Mouse (Mus musculus) ZHBTc4 (cell line): ENCODE data around the gene Evc.

Source experiments
- DNase-seq: peaks from one replicate; pipeline ENCODE4 v3.0.0-alpha.2; 2011; ENCODE audit warnings: low read depth, low spot score

The Evc gene

DNA sequence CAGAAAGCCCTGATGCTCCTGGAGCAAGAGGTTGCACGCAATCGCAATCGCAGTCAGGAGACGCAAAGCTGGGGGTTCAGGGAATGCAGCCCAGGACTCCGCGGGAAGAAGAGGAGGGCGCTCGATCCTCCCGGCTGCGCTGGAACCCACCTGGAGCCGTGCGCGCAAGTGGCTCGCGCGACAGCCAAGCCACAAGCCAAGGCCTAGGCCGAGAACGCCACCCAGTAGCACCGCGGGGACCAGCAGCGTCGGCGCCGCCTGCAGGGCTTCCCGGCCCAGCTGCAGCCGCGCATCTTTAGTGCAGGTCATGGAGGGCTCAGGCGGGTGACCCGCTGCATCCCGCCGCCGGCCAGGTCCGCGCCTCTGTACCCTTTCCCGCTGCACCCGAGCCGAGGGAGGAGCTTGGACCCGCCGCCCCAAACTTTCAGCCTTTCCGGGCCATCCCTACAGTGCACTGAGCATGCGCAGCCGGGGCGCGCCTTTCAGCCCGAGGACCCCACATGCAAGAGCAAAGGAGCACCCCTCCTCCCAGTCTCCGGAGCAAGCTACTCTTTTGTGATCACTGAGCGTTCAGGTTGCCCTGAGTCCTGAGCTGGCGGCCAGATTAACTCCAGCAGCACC lies at the start of gene Evc:
TSS of gene Evc (minus strand) at position 410 of the 621 bp plus-strand sequence.
- DNase-seq, result peak; percentile 65

DNA sequence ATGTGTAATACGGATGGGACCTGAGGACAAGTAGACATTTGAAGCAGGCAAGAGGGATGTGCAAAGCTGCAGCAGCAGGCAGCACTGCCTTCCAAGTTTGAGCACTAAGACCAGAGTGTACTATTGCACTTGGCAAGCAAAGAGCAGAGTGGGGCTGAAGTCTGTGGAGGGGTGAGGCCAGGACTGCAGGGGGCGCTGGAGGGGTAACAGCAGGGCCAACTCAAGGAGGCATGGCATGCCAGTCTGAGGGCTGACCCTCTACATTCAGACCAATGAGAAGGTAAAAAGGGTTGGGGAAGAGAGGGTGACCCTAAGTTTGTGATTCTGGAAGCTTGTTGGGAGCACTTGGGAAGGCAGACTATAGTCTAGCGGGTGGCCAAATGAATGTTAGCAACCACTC lies 46.9 kb upstream of the Evc start:
- no peak for DNase-seq

DNA sequence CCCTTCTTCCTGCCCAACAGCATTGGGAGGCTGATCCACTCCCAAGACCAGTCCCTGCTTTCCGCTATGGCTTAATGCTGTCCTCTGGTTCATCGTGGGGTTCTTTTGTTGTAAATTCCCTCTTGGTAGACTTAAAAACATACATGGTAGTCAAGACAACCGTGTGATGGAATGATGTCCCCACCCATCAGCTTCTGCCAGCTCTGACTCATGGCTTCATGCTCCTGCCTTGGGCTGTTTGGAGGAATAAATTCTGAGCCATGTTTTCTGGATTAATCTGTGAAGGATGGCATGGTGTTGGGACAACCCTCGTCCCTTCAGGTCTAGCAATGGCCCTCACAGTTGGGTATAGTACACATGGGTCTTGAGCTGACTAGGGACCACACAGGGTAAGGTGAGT lies 43.9 kb upstream of the Evc start:
- no peak for DNase-seq

DNA sequence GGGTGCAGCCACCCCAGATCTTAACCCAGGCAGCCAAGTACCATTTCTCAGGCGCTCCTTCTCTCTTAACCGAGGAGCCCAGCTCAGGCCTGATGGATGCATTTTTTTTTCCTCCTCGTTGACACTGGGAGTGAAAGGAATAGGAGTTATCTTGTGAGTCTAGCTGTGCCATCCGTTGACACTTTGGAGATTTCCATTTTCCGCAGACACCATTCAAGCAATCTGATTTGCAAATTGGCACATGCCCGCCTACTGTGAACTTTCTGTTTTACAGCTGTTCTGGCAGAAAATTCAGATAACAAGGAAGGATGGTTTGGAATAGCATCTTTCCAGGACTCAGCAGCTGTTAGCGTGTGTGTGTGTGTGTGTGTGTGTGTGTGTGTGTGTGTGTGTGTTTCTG lies 40.7 kb upstream of the Evc start:
- DNase-seq, result no peak

DNA sequence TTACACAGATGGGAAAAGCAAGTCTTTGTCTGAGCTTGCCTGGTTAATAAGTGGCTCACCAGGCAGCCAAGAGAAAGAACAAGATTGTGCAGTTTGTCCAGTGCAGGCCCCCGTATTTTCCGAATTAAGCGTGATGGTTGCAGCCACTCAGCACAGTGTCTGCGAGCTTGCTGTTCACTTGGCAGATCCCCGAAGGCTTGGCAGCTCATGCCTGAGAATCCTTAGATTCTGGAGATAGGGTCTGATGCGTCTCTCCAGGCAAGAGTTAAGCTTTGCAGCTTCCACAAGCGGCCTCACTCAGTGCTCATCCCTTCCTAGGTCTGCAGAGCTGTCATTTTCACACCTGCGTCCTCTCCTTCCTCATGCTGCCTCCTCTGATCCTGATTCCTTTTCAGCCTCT lies 32.1 kb upstream of the Evc start:
- no peak for DNase-seq

DNA sequence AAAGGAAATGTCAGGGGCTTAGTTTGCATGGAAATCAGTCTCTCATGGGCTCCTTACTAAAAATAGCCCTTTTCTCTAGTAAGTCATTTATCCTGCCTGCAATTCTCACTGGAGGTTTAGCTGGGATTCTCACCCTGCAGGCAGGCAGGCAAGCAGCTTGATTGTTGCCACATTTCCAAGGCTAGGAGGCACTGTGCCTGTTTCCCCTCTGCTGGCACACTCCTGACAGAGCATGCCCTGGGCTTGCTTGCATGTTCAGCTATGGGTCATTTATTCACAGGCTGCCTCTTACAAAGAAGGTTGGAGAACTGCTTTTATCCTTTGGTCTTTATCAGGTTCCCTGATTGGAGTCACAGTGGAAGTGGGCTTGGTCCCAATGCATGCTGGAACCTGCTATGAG lies 29.1 kb upstream of the Evc start:
- DNase-seq, result no peak

DNA sequence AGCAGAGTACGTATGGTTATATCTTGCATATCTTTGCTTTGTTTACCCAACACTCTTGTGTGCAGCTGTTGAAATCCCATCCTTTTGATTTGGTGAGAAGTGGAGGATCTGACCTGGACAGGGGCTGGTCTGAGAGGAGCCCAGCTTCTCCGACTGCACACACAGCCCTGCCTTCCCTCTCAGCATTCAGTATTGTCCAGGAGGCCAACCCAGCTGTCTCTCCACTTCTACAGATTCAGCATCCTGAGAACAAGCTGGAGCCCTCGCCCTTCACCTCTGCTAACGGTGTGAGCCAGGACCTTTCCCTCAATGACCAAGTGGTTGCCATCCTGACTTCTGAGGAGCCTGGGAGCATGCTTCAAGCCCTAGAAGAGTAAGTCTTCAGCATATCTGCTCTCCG lies 26.6 kb upstream of the Evc start:
- DNase-seq, result no peak

DNA sequence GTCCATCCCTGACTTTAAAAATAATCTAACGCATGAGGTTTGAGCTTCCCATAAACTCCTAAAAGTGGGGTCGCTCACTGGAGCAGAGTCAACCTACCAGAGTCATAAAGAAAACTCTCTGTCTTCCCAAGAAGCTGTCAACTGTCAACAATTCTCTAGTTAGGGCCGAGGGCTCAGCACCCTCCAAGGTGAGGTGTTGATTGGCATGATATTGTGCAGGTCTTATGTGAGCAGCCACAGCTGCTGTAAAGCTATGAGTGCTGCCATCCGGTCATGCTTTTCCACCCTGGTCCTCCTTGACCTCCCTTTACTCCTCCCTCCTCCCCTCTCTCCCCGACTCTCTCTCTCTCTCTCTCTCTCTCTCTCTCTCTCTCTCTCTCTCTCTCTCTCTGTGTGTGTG lies 25.9 kb upstream of the Evc start:
- DNase-seq, result no peak

DNA sequence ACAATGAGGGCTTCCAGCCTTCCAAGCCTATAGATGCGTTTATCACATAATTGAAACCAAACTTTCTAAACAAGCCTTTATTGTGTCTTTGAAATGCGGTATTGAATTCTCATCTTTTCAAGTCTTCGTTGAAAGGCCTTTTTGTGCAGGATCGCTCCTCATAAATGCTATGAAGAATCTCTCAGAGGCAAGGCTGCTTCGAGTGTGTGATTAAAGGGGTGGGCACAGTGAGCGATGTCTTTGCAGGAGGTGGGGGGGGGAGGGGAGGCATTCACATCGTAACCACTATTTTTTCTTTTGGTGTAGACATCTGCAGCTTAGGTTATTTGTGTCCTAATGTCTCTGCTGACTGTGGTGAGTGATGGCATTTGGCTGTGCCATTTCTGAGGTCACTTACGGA lies 19.3 kb upstream of the Evc start:
- no peak for DNase-seq

DNA sequence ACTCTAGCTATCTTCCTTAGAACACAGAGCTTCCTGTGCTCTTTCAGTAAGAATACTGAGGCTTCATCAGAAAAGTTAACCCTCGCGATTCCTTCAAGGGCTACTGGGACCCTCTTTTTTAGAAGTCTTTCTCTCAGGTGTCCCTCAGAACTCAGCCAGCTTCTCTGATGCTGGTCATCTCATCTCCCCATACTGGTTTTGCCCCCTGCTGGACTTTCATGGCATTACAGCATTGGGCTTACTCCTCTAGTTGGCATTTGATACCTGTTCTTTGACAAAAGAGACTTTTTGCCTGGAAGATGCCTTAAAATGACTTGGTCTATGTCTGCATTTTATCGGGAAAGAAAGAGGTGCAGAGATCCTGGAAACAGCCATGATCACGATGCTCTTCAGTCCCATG lies 17.7 kb upstream of the Evc start:
- peak; percentile 57 for DNase-seq

DNA sequence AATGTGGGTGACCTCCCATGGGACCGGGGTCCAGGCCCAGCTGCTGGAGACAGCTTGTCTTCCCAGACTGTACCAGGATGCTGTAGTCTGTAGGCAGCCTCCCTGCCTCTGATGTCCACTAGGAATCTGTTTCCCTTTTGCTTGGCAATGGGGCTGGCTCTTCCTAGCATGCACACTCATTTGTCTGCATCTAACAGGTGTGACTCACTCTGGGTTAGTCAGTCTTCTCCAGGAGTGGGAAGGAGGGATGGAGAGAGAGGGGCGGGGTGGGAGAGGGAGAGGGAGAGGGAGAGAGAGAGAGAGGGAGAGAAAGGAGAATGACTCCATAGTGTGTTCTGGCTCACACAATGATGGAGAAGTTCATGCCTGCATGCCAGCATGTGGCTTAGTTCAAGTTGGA lies 15.1 kb upstream of the Evc start:
- no peak for DNase-seq

DNA sequence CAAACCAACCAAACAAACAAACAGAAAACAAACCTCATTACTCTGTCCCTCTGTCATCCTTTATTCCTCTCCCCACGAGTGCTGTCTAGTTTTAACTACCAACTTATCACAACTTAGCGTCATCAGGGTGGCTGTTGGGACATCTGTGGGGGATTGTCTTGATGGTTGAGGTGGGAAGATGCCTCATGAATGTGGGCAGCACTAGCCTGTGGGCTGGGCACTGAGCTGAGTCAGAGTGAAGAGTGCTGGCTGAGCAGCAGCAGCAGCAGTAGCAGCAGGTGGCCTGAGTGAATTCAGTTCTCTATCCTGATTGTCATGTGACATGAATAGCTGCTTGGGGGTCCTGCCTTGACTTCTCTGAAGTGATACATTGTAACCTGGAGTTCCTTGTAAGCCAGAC lies 7.3 kb upstream of the Evc start:
- DNase-seq, result no peak

DNA sequence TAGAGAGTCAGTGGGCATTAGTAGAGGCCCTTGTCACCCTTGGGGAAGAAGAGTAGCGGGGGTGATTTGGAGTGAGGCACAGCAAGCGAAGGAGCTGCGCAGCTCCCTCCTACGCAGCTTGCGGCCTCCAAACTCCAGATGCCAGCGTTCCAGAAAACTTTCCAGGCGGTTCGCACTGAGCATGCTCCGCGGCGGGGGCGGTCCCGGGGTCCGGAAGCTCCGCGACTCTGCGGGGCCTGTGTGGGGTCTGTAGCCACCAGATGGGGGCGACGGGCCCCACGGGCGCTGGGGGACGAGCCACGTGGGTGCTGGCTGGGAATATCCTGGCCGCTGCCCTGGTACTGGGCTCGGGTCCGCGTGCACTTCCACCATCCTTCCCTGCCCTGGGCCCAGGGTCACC lies 1.6 kb upstream of the Evc start, which contains the start of gene Evc2:
TSS of gene Evc2 (plus strand) at position 212 of the 400 bp plus-strand sequence.
- peak; percentile 58 for DNase-seq

DNA sequence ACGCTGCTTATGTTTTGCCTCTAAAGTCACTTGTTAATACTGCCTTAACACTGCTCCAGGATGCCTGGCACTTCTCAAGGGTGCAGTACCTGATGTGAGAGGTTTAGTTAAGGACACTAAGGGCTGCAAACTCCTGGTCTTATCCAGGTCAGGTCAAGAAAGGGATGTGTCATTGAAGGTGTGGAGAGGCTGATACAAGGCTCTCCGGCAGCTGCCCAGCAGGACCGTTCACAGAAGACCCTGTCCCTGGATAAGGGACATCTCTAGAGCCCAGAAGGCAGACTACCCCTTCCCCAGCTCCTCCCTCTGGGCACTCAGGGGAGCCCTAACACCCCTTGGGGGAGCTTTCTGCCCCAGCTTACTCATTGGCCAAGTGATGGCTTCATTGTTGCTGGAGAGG lies 1.0 kb upstream of the Evc start:
- DNase-seq, result no peak

DNA sequence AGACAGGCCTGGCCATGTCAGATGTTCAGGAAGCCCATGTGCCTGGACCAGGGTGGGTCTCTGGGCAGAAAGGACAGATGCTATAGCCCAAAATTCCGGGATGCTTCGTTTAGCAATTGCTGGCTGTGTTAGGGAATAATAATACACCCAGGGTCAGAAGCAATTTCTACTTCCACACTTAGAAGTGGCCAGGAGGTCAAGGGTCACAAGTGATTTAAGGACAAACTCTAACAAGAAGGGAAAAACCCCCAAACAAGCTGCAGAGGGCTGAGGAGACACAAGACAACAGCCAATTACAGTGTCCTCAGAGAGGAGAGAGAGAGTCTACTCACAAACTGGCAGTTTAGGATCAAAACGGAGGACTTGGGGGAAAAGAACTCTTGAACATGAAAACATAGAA lies 1.6 kb downstream of the Evc start:
- DNase-seq, result no peak

DNA sequence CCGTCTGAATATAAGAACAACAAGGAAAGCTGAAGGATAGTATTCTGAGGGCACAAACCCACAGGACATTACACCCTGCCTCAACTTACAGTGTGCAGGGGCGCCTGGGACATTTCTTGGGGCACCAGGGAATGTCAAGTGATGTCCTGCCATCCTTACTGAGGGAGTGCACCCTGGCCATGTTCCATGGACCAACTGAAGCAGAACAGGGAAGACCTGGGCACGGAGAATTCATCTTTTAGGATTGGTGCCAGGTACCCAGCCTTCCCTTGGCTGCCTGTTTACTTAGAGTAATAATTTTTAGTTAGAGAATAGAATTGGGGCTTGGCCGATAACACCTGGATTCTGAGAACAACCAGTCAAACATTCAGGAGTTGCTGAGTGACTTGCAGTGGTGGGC lies 4.6 kb downstream of the Evc start:
- no peak for DNase-seq

DNA sequence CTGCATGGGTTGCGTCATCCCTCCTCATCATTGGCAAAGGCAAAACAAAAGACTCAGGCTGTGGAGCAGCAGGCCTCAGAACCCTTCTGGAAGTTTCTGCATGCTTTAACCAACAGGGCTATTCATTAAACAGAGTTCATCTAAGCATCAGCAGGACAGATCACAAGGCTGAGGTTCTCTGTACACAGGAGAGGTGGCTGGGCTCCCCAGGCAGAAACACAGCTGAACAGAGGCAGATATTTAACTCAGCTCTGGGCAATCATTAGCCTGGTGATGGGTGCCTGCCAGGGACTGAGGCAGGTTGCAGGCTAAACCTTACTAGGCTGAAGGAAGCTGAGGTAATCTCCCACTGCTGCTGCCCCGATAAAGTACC lies 5.6 kb downstream of the Evc start:
- DNase-seq, result no peak

DNA sequence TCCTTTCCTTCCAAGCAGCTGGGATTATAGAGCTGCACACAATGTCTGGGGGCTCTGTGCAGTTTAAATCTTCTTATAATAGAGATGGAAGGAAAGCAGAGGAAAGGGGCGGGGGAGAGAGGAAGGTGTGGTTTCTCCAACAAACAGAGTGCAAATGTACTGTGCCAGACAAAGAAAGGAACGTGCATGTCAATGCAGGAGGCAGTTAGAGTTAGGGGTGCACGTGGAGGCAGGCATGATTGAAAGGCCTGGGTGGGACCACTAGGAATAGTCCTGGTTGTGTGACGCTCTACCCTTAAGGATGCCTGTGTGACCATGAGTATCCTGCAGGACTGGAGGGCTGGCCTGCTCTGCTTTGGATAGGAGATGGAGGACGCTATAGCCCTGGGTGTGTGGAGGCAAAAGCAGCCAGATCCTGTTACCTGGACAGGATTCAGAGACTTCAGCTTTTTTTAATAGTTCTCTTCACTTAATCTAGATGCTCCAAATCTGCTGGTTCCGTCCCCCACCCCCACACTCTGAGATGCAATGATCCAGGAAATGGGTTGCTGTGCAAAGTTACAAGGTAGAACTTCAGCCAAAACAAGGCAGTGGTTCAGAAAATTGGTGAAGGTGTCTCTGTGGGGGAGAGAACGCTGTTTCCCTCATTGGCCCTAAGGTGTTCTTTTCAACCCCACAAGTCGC lies 6.1 kb downstream of the Evc start:
- peak; percentile 32 for DNase-seq

DNA sequence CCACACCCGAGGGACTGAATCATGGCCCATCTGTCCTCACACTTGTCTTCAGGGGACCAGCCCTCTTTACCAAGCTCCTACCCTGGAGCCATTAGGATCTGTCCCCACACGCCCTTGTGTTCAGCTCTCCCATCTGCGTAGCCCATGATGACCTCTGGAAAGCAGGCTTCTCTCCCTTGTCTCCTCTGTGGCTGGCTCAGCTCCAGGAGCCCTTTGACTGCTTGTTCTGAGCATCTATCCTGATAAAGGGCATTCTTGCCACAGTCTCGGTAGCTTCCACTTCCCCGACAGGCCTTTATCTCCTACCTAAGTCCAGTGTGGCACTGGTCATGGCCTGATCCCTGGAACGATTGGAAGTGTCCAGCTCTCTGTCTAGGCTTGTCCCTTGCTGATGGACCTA lies 10.0 kb downstream of the Evc start:
- DNase-seq, result no peak

DNA sequence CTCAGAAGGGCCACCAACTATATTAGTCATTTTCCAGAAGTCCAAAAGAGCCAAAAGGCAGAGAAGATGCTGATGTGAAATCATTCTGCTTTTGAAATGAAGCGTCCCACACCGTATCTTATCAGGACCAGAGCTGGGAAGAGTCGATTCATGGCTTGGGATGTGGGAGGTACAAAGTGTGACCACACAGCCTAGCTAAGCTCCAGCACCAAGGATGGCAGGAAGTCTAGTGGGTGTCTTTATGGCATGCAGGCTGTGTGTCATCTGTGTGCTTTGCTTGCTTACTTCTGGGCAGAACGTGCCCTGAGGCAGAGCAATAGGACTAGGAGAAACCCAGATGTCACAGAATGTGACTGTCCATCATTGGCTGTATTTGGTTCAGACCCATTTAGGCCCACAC lies 15.9 kb downstream of the Evc start:
- no peak for DNase-seq

DNA sequence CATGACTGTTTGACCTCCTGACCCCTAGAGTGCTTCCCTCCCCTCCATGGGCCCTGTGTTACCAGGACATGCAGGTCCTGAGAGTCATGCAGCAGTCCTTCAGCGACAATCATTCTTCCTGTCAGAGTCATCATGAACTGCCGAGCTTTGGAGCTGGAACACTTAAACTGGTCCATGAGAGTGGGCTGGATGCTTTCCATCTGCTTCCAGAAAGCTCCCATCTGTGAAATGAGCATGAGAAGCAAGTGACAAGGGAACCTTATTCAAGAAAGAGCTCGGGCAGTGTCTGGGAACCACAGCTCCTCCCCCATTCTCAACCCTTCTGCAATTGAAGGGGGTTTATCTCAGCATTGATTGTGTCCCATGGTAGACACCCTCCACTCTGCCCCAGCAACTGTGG lies 16.5 kb downstream of the Evc start:
- DNase-seq, result no peak

DNA sequence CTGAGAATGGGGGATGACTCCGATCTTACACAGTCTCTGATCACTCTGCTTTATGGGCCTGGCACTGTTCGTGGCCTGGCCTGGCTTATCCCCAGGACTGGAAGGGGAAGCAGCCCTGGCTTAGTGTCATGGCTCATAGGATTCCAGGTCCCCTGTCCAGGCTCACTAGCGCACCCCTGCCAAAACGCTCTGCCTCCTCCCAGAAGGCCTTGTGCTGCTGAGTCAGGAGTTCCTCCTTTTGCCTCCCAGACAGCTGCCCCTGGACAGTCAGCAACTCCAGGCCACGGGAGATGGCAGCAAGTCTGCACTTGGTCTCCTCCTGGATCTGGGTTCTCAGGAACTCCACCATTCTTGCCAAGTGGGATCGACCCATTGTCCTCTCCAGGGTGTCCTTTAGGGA lies 18.0 kb downstream of the Evc start:
- DNase-seq, result no peak

DNA sequence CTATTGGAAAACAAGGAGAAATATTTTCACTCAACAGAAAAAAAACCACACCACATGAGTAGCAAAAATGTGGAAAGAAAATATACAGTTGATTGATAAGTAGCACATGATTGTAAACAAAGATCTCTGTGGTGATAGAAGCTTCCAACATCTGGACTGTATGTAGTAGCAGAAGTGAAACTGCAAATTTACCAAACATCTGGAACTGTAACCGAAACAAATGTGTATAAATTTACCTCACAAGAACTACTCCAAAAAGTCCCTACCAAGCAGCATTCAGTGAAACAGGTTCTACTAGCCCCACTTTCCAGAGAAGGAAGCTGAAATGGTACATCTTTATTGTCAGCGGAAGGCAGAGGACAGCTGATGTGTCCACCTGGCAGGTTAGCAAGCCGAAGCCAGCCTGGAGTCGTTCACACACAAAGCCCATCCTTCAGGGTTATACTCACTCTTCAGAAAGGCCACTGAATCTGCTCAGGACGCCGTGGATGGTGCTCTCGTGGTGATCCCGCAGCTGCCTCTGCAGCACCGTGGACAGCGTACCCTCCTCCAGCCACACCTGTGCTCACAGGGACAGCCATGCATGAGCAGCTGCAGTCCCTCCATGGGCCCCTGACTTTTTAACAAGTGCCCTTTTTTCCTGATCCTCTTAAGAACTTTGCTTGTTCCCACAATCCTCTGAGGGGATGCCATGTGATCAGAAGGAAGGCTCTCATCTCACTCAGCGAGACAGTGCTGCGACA lies 23.5 kb downstream of the Evc start:
- no peak for DNase-seq
